Mouse (Mus musculus) midbrain, embryonic 13.5 days (tissue): ENCODE measurements at regions not wholly inside any gene's neighbourhood (a gene's known extent, or its start where the extent isn't known, plus 50 kb on each side); places are given as distances from the start of the nearest gene placed in this dataset.

Experiments used
- ATAC-seq: fragments of 200-750 bp; cut with Nextera tagmentation; 2 replicates; pipeline ENCODE4 v1.8.0; 2017; ENCODE audit warnings: mild to moderate bottlenecking, moderate TSS enrichment, moderate library complexity
- H3K27ac ChIP-seq: fragments of 300-500 bp; sonication (generic); 2 replicates; pipeline ENCODE4 v1.5.1; 2015; ENCODE audit warnings: inconsistent platforms, mild to moderate bottlenecking, moderate library complexity
- H3K27me3 ChIP-seq: fragments of 300-500 bp; sonication (generic); 2 replicates; pipeline ENCODE4 v1.6.1; 2015; ENCODE audit warnings: mild to moderate bottlenecking, inconsistent platforms
- H3K36me3 ChIP-seq: fragments of 300-500 bp; sonication (generic); 2 replicates; pipeline ENCODE4 v1.6.1; 2015; ENCODE audit warnings: mild to moderate bottlenecking, inconsistent platforms
- H3K4me1 ChIP-seq: fragments of 300-500 bp; sonication (generic); replicated peaks from 2 replicates; pipeline ENCODE4 v1.6.1; 2015; ENCODE audit warnings: inconsistent platforms
- H3K4me2 ChIP-seq: fragments of 300-500 bp; sonication (generic); replicated peaks from 2 replicates; pipeline ENCODE4 v1.6.1; 2015; ENCODE audit warnings: moderate library complexity, mild to moderate bottlenecking, inconsistent platforms
- H3K4me3 ChIP-seq: fragments of 300-500 bp; sonication (generic); replicated peaks from 2 replicates; pipeline ENCODE4 v1.5.1; 2015; ENCODE audit warnings: mild to moderate bottlenecking, inconsistent platforms
- H3K9ac ChIP-seq: fragments of 300-500 bp; sonication (generic); replicated peaks from 2 replicates; pipeline ENCODE4 v1.6.1; 2015; ENCODE audit warnings: mild to moderate bottlenecking, inconsistent platforms
- H3K9me3 ChIP-seq: fragments of 300-500 bp; sonication (generic); 2 replicates; pipeline ENCODE4 v1.6.1; 2016; ENCODE audit warnings: mild to moderate bottlenecking, inconsistent platforms
- WGBS: fragments of 180-500 bp; shearing (Covaris S2); methylation state at CpG from one replicate; pipeline ENCODE4 v1.1.7; 2015; 5-methylcytosine and 5-hydroxymethylcytosine counted together

- no peak overlapping the region for H3K27ac ChIP-seq
- no peaks in the 10 kb centered on the region for H3K4me1 ChIP-seq
- no peak for ATAC-seq
- no peak overlapping the region for H3K4me2 ChIP-seq
- WGBS: 71% methylated on average over 3 of the region's 3 CpGs
- H3K9me3 ChIP-seq: no peaks in the 10 kb centered on the region
- no peak overlapping the region for H3K4me3 ChIP-seq
- H3K36me3 ChIP-seq: no peaks in the 10 kb centered on the region
- H3K27me3 ChIP-seq: no peaks in the 10 kb centered on the region
- no peak overlapping the region for H3K9ac ChIP-seq
Observed at GRCm38 (mm10) chr5:80766591-80766990, 253.3 kb upstream of the Adgrl3 start.

GRCm38 (mm10) chr5:80783892-80784291 is 236.0 kb upstream of the Adgrl3 start:
- H3K4me3 ChIP-seq: no peak overlapping the region
- H3K4me2 ChIP-seq: no peak overlapping the region
- no peaks in the 10 kb centered on the region for H3K9me3 ChIP-seq
- no peak for ATAC-seq
- H3K27ac ChIP-seq: no peak overlapping the region
- H3K4me1 ChIP-seq: no peaks in the 10 kb centered on the region
- H3K27me3 ChIP-seq: no peaks in the 10 kb centered on the region
- no peak overlapping the region for H3K9ac ChIP-seq
- H3K36me3 ChIP-seq: no peaks in the 10 kb centered on the region
- WGBS: 93% methylated on average over 4 of the region's 4 CpGs

- no peaks in the 10 kb centered on the region for H3K36me3 ChIP-seq
Observed at GRCm38 (mm10) chr5:80784746-80785145, 235.2 kb upstream of the Adgrl3 start.

GRCm38 (mm10) chr5:80791658-80792057 is 228.3 kb upstream of the Adgrl3 start:
- no peak overlapping the region for H3K4me2 ChIP-seq
- H3K36me3 ChIP-seq: no peaks in the 10 kb centered on the region
- H3K27ac ChIP-seq: no peak overlapping the region
- no peak overlapping the region for H3K9ac ChIP-seq
- 95% methylated on average over 1 of the region's 1 CpGs for WGBS
- no peak for ATAC-seq
- H3K4me1 ChIP-seq: no peaks in the 10 kb centered on the region
- no peak overlapping the region for H3K4me3 ChIP-seq
- no peaks in the 10 kb centered on the region for H3K27me3 ChIP-seq
- no peaks in the 10 kb centered on the region for H3K9me3 ChIP-seq

More at GRCm38 (mm10) chr5:80784746-80785145, 235.2 kb upstream of the Adgrl3 start:
- H3K9me3 ChIP-seq: no peaks in the 10 kb centered on the region
- no peak overlapping the region for H3K27ac ChIP-seq
- 84% methylated on average over 6 of the region's 6 CpGs for WGBS
- H3K27me3 ChIP-seq: no peaks in the 10 kb centered on the region
- no peak overlapping the region for H3K4me2 ChIP-seq
- no peak overlapping the region for H3K9ac ChIP-seq
- no peaks in the 10 kb centered on the region for H3K4me1 ChIP-seq
- no peak overlapping the region for H3K4me3 ChIP-seq
- ATAC-seq: no peak

GRCm38 (mm10) chr5:80799777-80800176 is 220.2 kb upstream of the Adgrl3 start:
- Histone ChIP-seq H3K27ac (no peak overlapping the region), H3K9ac (no peak overlapping the region), H3K9me3 (no peaks in the 10 kb centered on the region), H3K36me3 (no peaks in the 10 kb centered on the region), H3K4me2 (no peak overlapping the region), H3K4me3 (no peak overlapping the region), H3K4me1 (no peaks in the 10 kb centered on the region), H3K27me3 (no peaks in the 10 kb centered on the region)
- ATAC-seq: no peak

- Histone ChIP-seq H3K9ac (no peak overlapping the region), H3K27me3 (no peaks in the 10 kb centered on the region), H3K9me3 (no peaks in the 10 kb centered on the region), H3K36me3 (no peaks in the 10 kb centered on the region), H3K4me2 (no peak overlapping the region), H3K4me3 (no peak overlapping the region), H3K4me1 (no peaks in the 10 kb centered on the region), H3K27ac (no peak overlapping the region)
- WGBS: 97% methylated on average over 2 of the region's 2 CpGs
- no peak for ATAC-seq
Observed at GRCm38 (mm10) chr5:80812917-80813316, 207.0 kb upstream of the Adgrl3 start.

- ATAC-seq: no peak
- Histone ChIP-seq H3K9me3 (no peaks in the 10 kb centered on the region), H3K4me1 (no peaks in the 10 kb centered on the region), H3K4me3 (no peak overlapping the region), H3K27me3 (no peaks in the 10 kb centered on the region), H3K4me2 (no peak overlapping the region), H3K27ac (no peak overlapping the region), H3K36me3 (no peaks in the 10 kb centered on the region), H3K9ac (no peak overlapping the region)
Observed at GRCm38 (mm10) chr5:80819208-80819607, 200.7 kb upstream of the Adgrl3 start.

GRCm38 (mm10) chr5:80842531-80842930 is 177.4 kb upstream of the Adgrl3 start:
- H3K4me3 ChIP-seq: no peak overlapping the region
- ATAC-seq: no peak
- no peak overlapping the region for H3K27ac ChIP-seq
- H3K4me2 ChIP-seq: no peak overlapping the region
- no peak overlapping the region for H3K9ac ChIP-seq
- H3K9me3 ChIP-seq: no peaks in the 10 kb centered on the region
- no peaks in the 10 kb centered on the region for H3K27me3 ChIP-seq
- 77% methylated on average over 1 of the region's 1 CpGs for WGBS
- no peaks in the 10 kb centered on the region for H3K36me3 ChIP-seq
- no peaks in the 10 kb centered on the region for H3K4me1 ChIP-seq

GRCm38 (mm10) chr5:80855034-80855433 is 164.9 kb upstream of the Adgrl3 start:
- Histone ChIP-seq H3K4me1 (no peaks in the 10 kb centered on the region), H3K36me3 (no peaks in the 10 kb centered on the region), H3K9me3 (no peaks in the 10 kb centered on the region), H3K4me3 (no peak overlapping the region), H3K9ac (no peak overlapping the region), H3K4me2 (no peak overlapping the region), H3K27ac (no peak overlapping the region), H3K27me3 (no peaks in the 10 kb centered on the region)
- ATAC-seq: no peak
- WGBS: 77% methylated on average over 5 of the region's 5 CpGs

- Histone ChIP-seq H3K36me3 (no peaks in the 10 kb centered on the region), H3K9ac (no peak overlapping the region), H3K4me3 (no peak overlapping the region), H3K27ac (no peak overlapping the region), H3K9me3 (no peaks in the 10 kb centered on the region), H3K27me3 (no peaks in the 10 kb centered on the region), H3K4me1 (no peaks in the 10 kb centered on the region), H3K4me2 (no peak overlapping the region)
- WGBS: 95% methylated on average over 2 of the region's 2 CpGs
- no peak for ATAC-seq
Observed at GRCm38 (mm10) chr5:80876600-80876999, 143.3 kb upstream of the Adgrl3 start.

GRCm38 (mm10) chr5:80898230-80898629 is 121.7 kb upstream of the Adgrl3 start:
- WGBS: 48% methylated on average over 5 of the region's 5 CpGs
- H3K4me1 ChIP-seq: no peaks in the 10 kb centered on the region
- H3K9ac ChIP-seq: no peak overlapping the region
- H3K27me3 ChIP-seq: no peaks in the 10 kb centered on the region
- H3K4me2 ChIP-seq: no peak overlapping the region
- H3K9me3 ChIP-seq: no peaks in the 10 kb centered on the region
- no peak overlapping the region for H3K4me3 ChIP-seq
- H3K27ac ChIP-seq: no peak overlapping the region
- no peaks in the 10 kb centered on the region for H3K36me3 ChIP-seq
- ATAC-seq: no peak

- 80% methylated on average over 6 of the region's 6 CpGs for WGBS
- ATAC-seq: no peak
- H3K9me3 ChIP-seq: no peaks in the 10 kb centered on the region
- H3K4me2 ChIP-seq: no peak overlapping the region
- no peaks in the 10 kb centered on the region for H3K36me3 ChIP-seq
- H3K9ac ChIP-seq: no peak overlapping the region
- H3K27me3 ChIP-seq: no peaks in the 10 kb centered on the region
- H3K4me1 ChIP-seq: no peaks in the 10 kb centered on the region
- H3K27ac ChIP-seq: no peak overlapping the region
- H3K4me3 ChIP-seq: no peak overlapping the region
Observed at GRCm38 (mm10) chr5:80908771-80909170, 111.2 kb upstream of the Adgrl3 start.

GRCm38 (mm10) chr5:80938791-80939190 is 81.1 kb upstream of the Adgrl3 start:
- no peaks in the 10 kb centered on the region for H3K4me1 ChIP-seq
- no peak overlapping the region for H3K9ac ChIP-seq
- no peak overlapping the region for H3K4me3 ChIP-seq
- H3K36me3 ChIP-seq: no peaks in the 10 kb centered on the region
- 91% methylated on average over 3 of the region's 3 CpGs for WGBS
- no peaks in the 10 kb centered on the region for H3K27me3 ChIP-seq
- ATAC-seq: no peak
- no peaks in the 10 kb centered on the region for H3K9me3 ChIP-seq
- no peak overlapping the region for H3K4me2 ChIP-seq
- H3K27ac ChIP-seq: no peak overlapping the region
